Mouse (Mus musculus): ENCODE measurements at regions not wholly inside any gene's neighbourhood (a gene's known extent, or its start where the extent isn't known, plus 50 kb on each side); places are given as distances from the start of the nearest gene placed in this dataset.

GRCm38 (mm10) chr16:50747698-50748097 is 156.7 kb upstream of the Ccdc54 start:
- Histone ChIP-seq H3K9ac (replicated peaks; ENCODE audit: low read depth, low read length) (no peak overlapping the region), H3K9me3 (replicated peaks; ENCODE audit: control insufficient read depth, low read length) (no peaks in the 10 kb centered on the region), H3K27me3 (ENCODE audit: control insufficient read depth, insufficient read depth, low read length) (no peaks in the 10 kb centered on the region), H3K27ac (ENCODE audit: low read depth) (no peak overlapping the region), H3K4me1 (ENCODE audit: control insufficient read depth, insufficient read depth) (peaks cover 9% of the 10 kb centered on the region), H3K4me2 (ENCODE audit: low read depth, low read length) (no peak overlapping the region), H3K4me3 (ENCODE audit: low read depth, low read length) (no peak overlapping the region), H3K36me3 (replicated peaks; ENCODE audit: control insufficient read depth, insufficient read depth, low read length) (no peaks in the 10 kb centered on the region)
- TF ChIP-seq CTCF (IDR thresholded peaks at IDR 0.05; ENCODE audit: low read depth) (no peak), EP300 (IDR thresholded peaks at IDR 0.05; ENCODE audit: low read depth) (no peak)
- DNase-seq (ENCODE audit: low spot score) (no peak), ATAC-seq (ENCODE audit: insufficient read depth, low read depth) (no peak)
- 81% methylated on average over 5 of the region's 5 CpGs for WGBS

- Histone ChIP-seq H3K4me2 (ENCODE audit: low read depth, low read length) (no peak overlapping the region), H3K9ac (replicated peaks; ENCODE audit: low read depth, low read length) (no peak overlapping the region), H3K27ac (ENCODE audit: low read depth) (0 out of 2 replicates have a peak overlapping the region, but pooled peaks have one; percentile 7), H3K4me3 (ENCODE audit: low read depth, low read length) (no peak overlapping the region), H3K27me3 (ENCODE audit: control insufficient read depth, insufficient read depth, low read length) (no peaks in the 10 kb centered on the region), H3K4me1 (ENCODE audit: control insufficient read depth, insufficient read depth) (no peaks in the 10 kb centered on the region), H3K36me3 (replicated peaks; ENCODE audit: control insufficient read depth, insufficient read depth, low read length) (no peaks in the 10 kb centered on the region), H3K9me3 (replicated peaks; ENCODE audit: control insufficient read depth, low read length) (no peaks in the 10 kb centered on the region)
- no peak for TF ChIP-seq CTCF (IDR thresholded peaks at IDR 0.05; ENCODE audit: low read depth)
- no peak for TF ChIP-seq EP300 (IDR thresholded peaks at IDR 0.05; ENCODE audit: low read depth)
- no peak for DNase-seq (ENCODE audit: low spot score)
- WGBS = 22% methylated on average over 2 of the region's 2 CpGs
- no peak for ATAC-seq (ENCODE audit: insufficient read depth, low read depth)
Observed at GRCm38 (mm10) chr16:50745723-50746122, 154.8 kb upstream of the Ccdc54 start.

- Histone ChIP-seq H3K4me1 (ENCODE audit: control insufficient read depth, insufficient read depth) (peaks cover 4% of the 10 kb centered on the region), H3K4me2 (ENCODE audit: low read depth, low read length) (peak overlapping the region; percentile 80), H3K9me3 (replicated peaks; ENCODE audit: control insufficient read depth, low read length) (no peaks in the 10 kb centered on the region), H3K9ac (replicated peaks; ENCODE audit: low read depth, low read length) (peak overlapping the region; percentile 59), H3K27ac (ENCODE audit: low read depth) (peak overlapping the region; percentile 50), H3K36me3 (replicated peaks; ENCODE audit: control insufficient read depth, insufficient read depth, low read length) (no peaks in the 10 kb centered on the region), H3K27me3 (ENCODE audit: control insufficient read depth, insufficient read depth, low read length) (no peaks in the 10 kb centered on the region), H3K4me3 (ENCODE audit: low read depth, low read length) (peak overlapping the region; percentile 60)
- TF ChIP-seq EP300 (IDR thresholded peaks at IDR 0.05; ENCODE audit: low read depth) (no peak), CTCF (IDR thresholded peaks at IDR 0.05; ENCODE audit: low read depth) (no peak)
- peak; percentile 29 for DNase-seq (ENCODE audit: low spot score)
- no peak for ATAC-seq (ENCODE audit: insufficient read depth, low read depth)
- WGBS = 17% methylated on average over 10 of the region's 10 CpGs
Observed at GRCm38 (mm10) chr16:50737396-50737843, 146.5 kb upstream of the Ccdc54 start.

- peak overlapping the region; percentile 70 for H3K27ac ChIP-seq (ENCODE audit: low read depth)
- TF ChIP-seq EP300 (IDR thresholded peaks at IDR 0.05; ENCODE audit: low read depth) (no peak), CTCF (IDR thresholded peaks at IDR 0.05; ENCODE audit: low read depth) (peak; percentile 99)
- WGBS = 8% methylated on average over 21 of the region's 21 CpGs
- peaks cover 6% of the 10 kb centered on the region for H3K4me1 ChIP-seq (ENCODE audit: control insufficient read depth, insufficient read depth)
- H3K4me2 ChIP-seq (ENCODE audit: low read depth, low read length) = peak overlapping the region; percentile 80
- ATAC-seq (ENCODE audit: insufficient read depth, low read depth) = peak; percentile 85
- peak overlapping the region; percentile 60 for H3K4me3 ChIP-seq (ENCODE audit: low read depth, low read length)
- no peaks in the 10 kb centered on the region for H3K36me3 ChIP-seq (replicated peaks; ENCODE audit: control insufficient read depth, insufficient read depth, low read length)
- no peaks in the 10 kb centered on the region for H3K27me3 ChIP-seq (ENCODE audit: control insufficient read depth, insufficient read depth, low read length)
- H3K9ac ChIP-seq (replicated peaks; ENCODE audit: low read depth, low read length) = peak overlapping the region; percentile 59
- H3K9me3 ChIP-seq (replicated peaks; ENCODE audit: control insufficient read depth, low read length) = no peaks in the 10 kb centered on the region
- peak; percentile 96 for DNase-seq (ENCODE audit: low spot score)
Observed at GRCm38 (mm10) chr16:50736151-50737047, 145.4 kb upstream of the Ccdc54 start.

GRCm38 (mm10) chr16:50733359-50733758 is 142.4 kb upstream of the Ccdc54 start:
- TF ChIP-seq CTCF (IDR thresholded peaks at IDR 0.05; ENCODE audit: low read depth) = no peak
- no peak for TF ChIP-seq EP300 (IDR thresholded peaks at IDR 0.05; ENCODE audit: low read depth)
- no peaks in the 10 kb centered on the region for H3K9me3 ChIP-seq (replicated peaks; ENCODE audit: control insufficient read depth, low read length)
- peaks cover 13% of the 10 kb centered on the region for H3K4me1 ChIP-seq (ENCODE audit: control insufficient read depth, insufficient read depth)
- H3K9ac ChIP-seq (replicated peaks; ENCODE audit: low read depth, low read length) = no peak overlapping the region
- H3K27me3 ChIP-seq (ENCODE audit: control insufficient read depth, insufficient read depth, low read length) = no peaks in the 10 kb centered on the region
- H3K4me3 ChIP-seq (ENCODE audit: low read depth, low read length) = no peak overlapping the region
- 94% methylated on average over 3 of the region's 3 CpGs for WGBS
- H3K36me3 ChIP-seq (replicated peaks; ENCODE audit: control insufficient read depth, insufficient read depth, low read length) = no peaks in the 10 kb centered on the region
- H3K4me2 ChIP-seq (ENCODE audit: low read depth, low read length) = no peak overlapping the region
- H3K27ac ChIP-seq (ENCODE audit: low read depth) = no peak overlapping the region
- ATAC-seq (ENCODE audit: insufficient read depth, low read depth) = no peak
- no peak for DNase-seq (ENCODE audit: low spot score)

Measured in heart, postnatal 0 days (tissue).